Mouse (Mus musculus) CD4-positive, CD25-positive, alpha-beta regulatory T cell, adult 2 months (primary cell): ENCODE data around the gene Pik3cb.

Source experiments
- DNase-seq: peaks from one replicate; pipeline ENCODE4 v3.0.0-alpha.2; 2012; ENCODE audit warnings: low read depth, low spot score

Gene Pik3cb

GRCm38 (mm10) chr9:99146855-99147735, 6.7 kb upstream of the Pik3cb start:
- no peak for DNase-seq

GRCm38 (mm10) chr9:99145756-99146155, 5.3 kb upstream of the Pik3cb start:
- DNase-seq: no peak

GRCm38 (mm10) chr9:99144416-99144989, 4.1 kb upstream of the Pik3cb start:
- no peak for DNase-seq

- no peak for DNase-seq
Measured at GRCm38 (mm10) chr9:99141618-99142017, 1.2 kb upstream of the Pik3cb start.

GRCm38 (mm10) chr9:99141171-99141570, 750 bp upstream of the Pik3cb start:
- no peak for DNase-seq

- DNase-seq: no peak
Measured at GRCm38 (mm10) chr9:99139194-99140023, 1.0 kb downstream of the Pik3cb start.

GRCm38 (mm10) chr9:99137301-99137700, 3.1 kb downstream of the Pik3cb start:
- no peak for DNase-seq

- no peak for DNase-seq
Measured at GRCm38 (mm10) chr9:99131951-99132470, 8.4 kb downstream of the Pik3cb start.

- DNase-seq: no peak
Measured at GRCm38 (mm10) chr9:99131119-99131518, 9.3 kb downstream of the Pik3cb start.

- DNase-seq: no peak
Measured at GRCm38 (mm10) chr9:99127578-99127977, 12.8 kb downstream of the Pik3cb start.

- DNase-seq: no peak
Measured at GRCm38 (mm10) chr9:99122749-99123148, 17.7 kb downstream of the Pik3cb start.

- no peak for DNase-seq
Measured at GRCm38 (mm10) chr9:99112409-99112808, 28.0 kb downstream of the Pik3cb start.

GRCm38 (mm10) chr9:99111085-99111484, 29.3 kb downstream of the Pik3cb start:
- no peak for DNase-seq

GRCm38 (mm10) chr9:99110213-99110612, 30.2 kb downstream of the Pik3cb start:
- no peak for DNase-seq

GRCm38 (mm10) chr9:99109585-99109984, 30.8 kb downstream of the Pik3cb start:
- no peak for DNase-seq

- DNase-seq: peak; percentile 20
Measured at GRCm38 (mm10) chr9:99104449-99104848, 36.0 kb downstream of the Pik3cb start.

- no peak for DNase-seq
Measured at GRCm38 (mm10) chr9:99103865-99104264, 36.6 kb downstream of the Pik3cb start.

- DNase-seq: no peak
Measured at GRCm38 (mm10) chr9:99098482-99099129, 41.8 kb downstream of the Pik3cb start.

- DNase-seq: no peak
Measured at GRCm38 (mm10) chr9:99097668-99098067, 42.8 kb downstream of the Pik3cb start.

GRCm38 (mm10) chr9:99095192-99095591, 45.2 kb downstream of the Pik3cb start:
- DNase-seq: no peak

GRCm38 (mm10) chr9:99090546-99090945, 49.9 kb downstream of the Pik3cb start:
- DNase-seq: no peak
